Mouse (Mus musculus): ENCODE data around the gene Tmem203. TPM values are rescaled to one million over a fixed set of nuclear protein-coding genes. Genes with fewer than 3 reads are reported as not detected.
"Not testable (repeated sequence)": the region's sequence is repeated elsewhere in the genome, so short reads cannot be mapped to it uniquely, and the experiment has no call there.

Gene Tmem203
- total RNA-seq, 1 experiment, result 20.2 TPM

- H3K9ac ChIP-seq (ENCODE audit: insufficient read depth, low read depth, low read length, poor library complexity, severe bottlenecking), result no peak overlapping the region
- H3K27ac ChIP-seq (ENCODE audit: insufficient read depth, low read depth, low read length, poor library complexity, severe bottlenecking), result no peak overlapping the region
- H3K4me1 ChIP-seq (ENCODE audit: control insufficient read depth in 2 of 2, insufficient read depth in 2 of 2, low read length in 2 of 2, poor library complexity in 1 of 2), result peaks cover 8 to 21% of the 10 kb centered on the region in 2 experiments; a peak in 3 of 4 replicates
- in situ Hi-C loops (cut with MboI; ENCODE audit: low sequenced_read_pairs in 2 of 2, unreplicated experiment in 2 of 2), result no loop called here
- H3K9me3 ChIP-seq (ENCODE audit: control insufficient read depth, insufficient read depth, low read depth, low read length), result no peaks in the 10 kb centered on the region
- H3K36me3 ChIP-seq (ENCODE audit: control insufficient read depth, insufficient read depth, low read length, poor library complexity, severe bottlenecking), result peaks cover 25% of the 10 kb centered on the region
- TF ChIP-seq ZNF384 (IDR thresholded peaks at IDR 0.05; ENCODE audit: low read depth, low read length) (no peak), CHD2 (IDR thresholded peaks at IDR 0.05; ENCODE audit: low read depth, low read length) (no peak), ZC3H11A (IDR thresholded peaks at IDR 0.05; ENCODE audit: borderline replicate concordance, low read depth, low read length) (no peak), MAFK (IDR thresholded peaks at IDR 0.05; ENCODE audit: insufficient read depth, low read depth, low read length) (no peak), HCFC1 (IDR thresholded peaks at IDR 0.05; ENCODE audit: borderline replicate concordance, insufficient read depth, low read length) (no peak)
- no peak overlapping the region for H3K4me3 ChIP-seq (ENCODE audit: insufficient read depth in 1 of 2, low read depth in 1 of 2, low read length in 2 of 2, poor library complexity in 1 of 2, severe bottlenecking in 1 of 2)
- DNase-seq (ENCODE audit: low read depth, low spot score), result no peak
Observed at GRCm38 (mm10) chr2:25244144-25244543, 11.1 kb upstream of the Tmem203 start.

DNA sequence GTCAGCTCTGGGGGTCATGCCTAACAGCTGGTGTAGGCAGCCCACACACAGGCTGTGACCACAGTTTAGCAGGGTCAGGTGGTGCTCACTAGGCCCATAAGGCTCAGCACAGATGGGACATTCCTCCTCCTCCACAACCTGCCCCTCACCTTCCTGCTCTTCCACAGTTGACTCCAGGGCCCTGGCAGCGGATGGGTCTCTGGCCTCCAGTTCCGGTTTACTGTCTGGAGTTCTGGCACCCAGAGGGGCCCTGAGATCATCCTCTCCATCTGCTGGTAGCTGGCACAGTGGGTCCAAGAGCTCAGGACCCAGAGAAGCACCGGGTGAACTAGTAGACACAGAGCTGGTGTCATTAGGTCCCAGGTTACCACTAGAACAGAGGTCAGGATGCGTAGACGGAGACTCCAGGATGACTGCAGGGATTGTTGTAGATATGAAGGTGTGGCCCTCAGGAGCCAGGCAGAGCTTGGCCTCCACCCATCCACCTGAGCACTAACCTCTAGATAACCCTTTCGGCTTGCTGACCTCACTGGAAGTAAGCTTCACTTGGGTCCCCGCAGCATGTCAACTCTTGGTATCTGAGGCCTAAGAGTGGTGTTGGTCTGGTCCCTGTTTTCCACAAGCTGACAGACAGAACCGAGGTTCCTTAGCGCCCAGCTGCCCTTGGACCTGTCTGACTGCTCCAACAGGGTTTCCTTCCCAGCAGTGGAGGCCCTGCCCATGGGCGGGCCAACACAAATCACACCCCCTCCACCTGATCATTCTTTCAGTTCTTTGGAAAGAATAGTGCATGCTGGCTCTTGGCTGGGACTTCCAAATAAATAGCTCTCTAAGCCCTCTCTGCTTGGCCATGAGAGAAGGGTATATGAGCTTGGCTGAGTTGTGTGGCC is 8.8 kb upstream of the Tmem203 start, which contains the start of gene AL732309.1:
Gene AL732309.1, minus strand, starts transcription at position 681 of the 890 bp plus-strand sequence.
- H3K9me3 ChIP-seq (ENCODE audit: control insufficient read depth, insufficient read depth, low read depth, low read length), result no peaks in the 10 kb centered on the region
- no peak for DNase-seq (ENCODE audit: low read depth, low spot score)
- no peak for TF ChIP-seq CHD2 (IDR thresholded peaks at IDR 0.05; ENCODE audit: low read depth, low read length)
- TF ChIP-seq HCFC1 (IDR thresholded peaks at IDR 0.05; ENCODE audit: borderline replicate concordance, insufficient read depth, low read length), result no peak
- no peak for TF ChIP-seq MAFK (IDR thresholded peaks at IDR 0.05; ENCODE audit: insufficient read depth, low read depth, low read length)
- no peak for TF ChIP-seq ZNF384 (IDR thresholded peaks at IDR 0.05; ENCODE audit: low read depth, low read length)
- TF ChIP-seq ZC3H11A (IDR thresholded peaks at IDR 0.05; ENCODE audit: borderline replicate concordance, low read depth, low read length), result no peak
- no peak within 1 kb of the TSS for H3K9ac ChIP-seq (ENCODE audit: insufficient read depth, low read depth, low read length, poor library complexity, severe bottlenecking)
- H3K36me3 ChIP-seq (ENCODE audit: control insufficient read depth, insufficient read depth, low read length, poor library complexity, severe bottlenecking), result peaks cover 43% of the 10 kb centered on the region
- H3K27ac ChIP-seq (ENCODE audit: insufficient read depth, low read depth, low read length, poor library complexity, severe bottlenecking), result no peak within 1 kb of the TSS
- peaks cover 2 to 13% of the 10 kb centered on the region in 2 experiments; a peak in 3 of 4 replicates for H3K4me1 ChIP-seq (ENCODE audit: control insufficient read depth in 2 of 2, insufficient read depth in 2 of 2, low read length in 2 of 2, poor library complexity in 1 of 2)
- in situ Hi-C loops (cut with MboI; ENCODE audit: low sequenced_read_pairs in 2 of 2, unreplicated experiment in 2 of 2), result no loop called here
- H3K4me3 ChIP-seq (ENCODE audit: insufficient read depth in 1 of 2, low read depth in 1 of 2, low read length in 2 of 2, poor library complexity in 1 of 2, severe bottlenecking in 1 of 2), result no peak within 1 kb of the TSS

- in situ Hi-C loops (cut with MboI; ENCODE audit: low sequenced_read_pairs in 2 of 2, unreplicated experiment in 2 of 2), result no loop called here
Observed at GRCm38 (mm10) chr2:25252331-25252730, 2.9 kb upstream of the Tmem203 start.

GRCm38 (mm10) chr2:25256443-25257109 is 1.3 kb downstream of the Tmem203 start:
- Histone ChIP-seq H3K4me3 (ENCODE audit: insufficient read depth in 1 of 2, low read depth in 1 of 2, low read length in 2 of 2, poor library complexity in 1 of 2, severe bottlenecking in 1 of 2) (peak overlapping the region; percentile 21 to 89; a peak in 3 of 4 replicates), H3K36me3 (ENCODE audit: control insufficient read depth, insufficient read depth, low read length, poor library complexity, severe bottlenecking) (peaks cover 12% of the 10 kb centered on the region)
- H3K9me3 ChIP-seq (ENCODE audit: control insufficient read depth, insufficient read depth, low read depth, low read length); H3K9ac ChIP-seq (ENCODE audit: insufficient read depth, low read depth, low read length, poor library complexity, severe bottlenecking); H3K4me1 ChIP-seq (ENCODE audit: control insufficient read depth in 2 of 2, insufficient read depth in 2 of 2, low read length in 2 of 2, poor library complexity in 1 of 2); H3K27ac ChIP-seq (ENCODE audit: insufficient read depth, low read depth, low read length, poor library complexity, severe bottlenecking); in situ Hi-C loops (cut with MboI; ENCODE audit: low sequenced_read_pairs in 2 of 2, unreplicated experiment in 2 of 2): not testable (repeated sequence)
- peak; percentile 93 for TF ChIP-seq ZNF384 (IDR thresholded peaks at IDR 0.05; ENCODE audit: low read depth, low read length)
- DNase-seq (ENCODE audit: low read depth, low spot score), result peak; percentile 69

More at GRCm38 (mm10) chr2:25252331-25252730, 2.9 kb upstream of the Tmem203 start:
- Histone ChIP-seq H3K36me3 (ENCODE audit: control insufficient read depth, insufficient read depth, low read length, poor library complexity, severe bottlenecking) (peaks cover 47% of the 10 kb centered on the region), H3K9me3 (ENCODE audit: control insufficient read depth, insufficient read depth, low read depth, low read length) (no peaks in the 10 kb centered on the region), H3K27ac (ENCODE audit: insufficient read depth, low read depth, low read length, poor library complexity, severe bottlenecking) (no peak overlapping the region), H3K4me1 (ENCODE audit: control insufficient read depth in 2 of 2, insufficient read depth in 2 of 2, low read length in 2 of 2, poor library complexity in 1 of 2) (peaks cover 0 to 2% of the 10 kb centered on the region in 2 experiments; a peak in 2 of 4 replicates), H3K9ac (ENCODE audit: insufficient read depth, low read depth, low read length, poor library complexity, severe bottlenecking) (no peak overlapping the region), H3K4me3 (ENCODE audit: insufficient read depth in 1 of 2, low read depth in 1 of 2, low read length in 2 of 2, poor library complexity in 1 of 2, severe bottlenecking in 1 of 2) (no peak overlapping the region)
- no peak for TF ChIP-seq MAFK (IDR thresholded peaks at IDR 0.05; ENCODE audit: insufficient read depth, low read depth, low read length)
- TF ChIP-seq HCFC1 (IDR thresholded peaks at IDR 0.05; ENCODE audit: borderline replicate concordance, insufficient read depth, low read length), result no peak
- no peak for TF ChIP-seq ZNF384 (IDR thresholded peaks at IDR 0.05; ENCODE audit: low read depth, low read length)
- no peak for TF ChIP-seq ZC3H11A (IDR thresholded peaks at IDR 0.05; ENCODE audit: borderline replicate concordance, low read depth, low read length)
- TF ChIP-seq CHD2 (IDR thresholded peaks at IDR 0.05; ENCODE audit: low read depth, low read length), result no peak
- no peak for DNase-seq (ENCODE audit: low read depth, low spot score)

- H3K4me3 ChIP-seq (ENCODE audit: insufficient read depth in 1 of 2, low read depth in 1 of 2, low read length in 2 of 2, poor library complexity in 1 of 2, severe bottlenecking in 1 of 2); H3K4me1 ChIP-seq (ENCODE audit: control insufficient read depth in 2 of 2, insufficient read depth in 2 of 2, low read length in 2 of 2, poor library complexity in 1 of 2); H3K27ac ChIP-seq (ENCODE audit: insufficient read depth, low read depth, low read length, poor library complexity, severe bottlenecking); H3K9ac ChIP-seq (ENCODE audit: insufficient read depth, low read depth, low read length, poor library complexity, severe bottlenecking); DNase-seq (ENCODE audit: low read depth, low spot score); H3K9me3 ChIP-seq (ENCODE audit: control insufficient read depth, insufficient read depth, low read depth, low read length); in situ Hi-C loops (cut with MboI; ENCODE audit: low sequenced_read_pairs in 2 of 2, unreplicated experiment in 2 of 2); H3K36me3 ChIP-seq (ENCODE audit: control insufficient read depth, insufficient read depth, low read length, poor library complexity, severe bottlenecking): not testable (repeated sequence)
Observed at GRCm38 (mm10) chr2:25257250-25257649, 2.0 kb downstream of the Tmem203 start.

All from ES-E14 (cell line).